Mouse (Mus musculus): ENCODE measurements at regions not wholly inside any gene's neighbourhood (a gene's known extent, or its start where the extent isn't known, plus 50 kb on each side); places are given as distances from the start of the nearest gene placed in this dataset.
A peak's percentile ranks its signal among the peaks of the same experiment; 100 is the strongest.
"Not testable (repeated sequence)": the region's sequence is repeated elsewhere in the genome, so short reads cannot be mapped to it uniquely, and the experiment has no call there.

GRCm38 (mm10) chr16:29745486-29745885 is 166.4 kb downstream of the Opa1 start:
- DNase-seq (ENCODE audit: low read depth): no peak

- no peak for DNase-seq (ENCODE audit: low read depth)
Observed at GRCm38 (mm10) chr16:29746245-29746644, 167.1 kb downstream of the Opa1 start.

GRCm38 (mm10) chr16:29749167-29749566 is 170.0 kb downstream of the Opa1 start:
- no peak for DNase-seq (ENCODE audit: low read depth)

- DNase-seq (ENCODE audit: low read depth): no peak
Observed at GRCm38 (mm10) chr16:29754579-29755199, 175.6 kb downstream of the Opa1 start.

- no peak for DNase-seq (ENCODE audit: low read depth)
Observed at GRCm38 (mm10) chr16:29758246-29758645, 179.1 kb downstream of the Opa1 start.

GRCm38 (mm10) chr16:29759416-29759815 is 180.3 kb downstream of the Opa1 start:
- DNase-seq (ENCODE audit: low read depth): no peak

GRCm38 (mm10) chr16:29760627-29761026 is 181.5 kb downstream of the Opa1 start:
- DNase-seq (ENCODE audit: low read depth): no peak

- DNase-seq (ENCODE audit: low read depth): peak; percentile 60
Observed at GRCm38 (mm10) chr16:29761779-29762277, 182.7 kb downstream of the Opa1 start.

GRCm38 (mm10) chr16:29764376-29764775 is 185.2 kb downstream of the Opa1 start:
- DNase-seq (ENCODE audit: low read depth): no peak

- not testable (repeated sequence) for DNase-seq (ENCODE audit: low read depth)
Observed at GRCm38 (mm10) chr16:29765801-29766200, 186.7 kb downstream of the Opa1 start.

GRCm38 (mm10) chr16:29771320-29771719 is 192.2 kb downstream of the Opa1 start:
- DNase-seq (ENCODE audit: low read depth): no peak

- DNase-seq (ENCODE audit: low read depth): no peak
Observed at GRCm38 (mm10) chr16:29771728-29772608, 192.8 kb downstream of the Opa1 start.

GRCm38 (mm10) chr16:29772609-29772988 is 193.5 kb downstream of the Opa1 start:
- no peak for DNase-seq (ENCODE audit: low read depth)

GRCm38 (mm10) chr16:29773056-29773455 is 193.9 kb downstream of the Opa1 start:
- no peak for DNase-seq (ENCODE audit: low read depth)

GRCm38 (mm10) chr16:29774949-29775348 is 195.8 kb downstream of the Opa1 start:
- no peak for DNase-seq (ENCODE audit: low read depth)

- DNase-seq (ENCODE audit: low read depth): no peak
Observed at GRCm38 (mm10) chr16:29775879-29776278, 196.7 kb downstream of the Opa1 start.

GRCm38 (mm10) chr16:29782441-29782840 is 203.3 kb downstream of the Opa1 start:
- no peak for DNase-seq (ENCODE audit: low read depth)

- DNase-seq (ENCODE audit: low read depth): no peak
Observed at GRCm38 (mm10) chr16:29785114-29785513, 206.0 kb downstream of the Opa1 start.

- no peak for DNase-seq (ENCODE audit: low read depth)
Observed at GRCm38 (mm10) chr16:29786540-29786939, 207.4 kb downstream of the Opa1 start.

- no peak for DNase-seq (ENCODE audit: low read depth)
Observed at GRCm38 (mm10) chr16:29787633-29788511, 208.7 kb downstream of the Opa1 start.

GRCm38 (mm10) chr16:29790064-29790463 is 210.9 kb downstream of the Opa1 start:
- DNase-seq (ENCODE audit: low read depth): no peak

GRCm38 (mm10) chr16:29799250-29799649 is 220.1 kb downstream of the Opa1 start:
- no peak for DNase-seq (ENCODE audit: low read depth)

Measured in gonadal fat pad, adult 2 months (tissue).